In genomic region chr4:83220761-83221557, GRCm38 (mm10) we compare ENCODE assay signal across 21 mouse cellular contexts.
DNase-seq lines count a peak whose midpoint lies in the region; ATAC-seq and TF ChIP-seq lines count a peak whose summit lies in the region.
"Had no signal": no experiment of that assay in that cellular context is flagged by ENCODE, and none has a peak within 500 bp of the region (broad histone marks: within the 10 kb centered on the region; RNA-seq: fewer than 3 reads in every experiment).

No protein-coding gene starts in this region.

- no peaks in the 10 kb centered on the region for H3K9me3 ChIP-seq in heart, embryonic 10.5 days
- no peaks in the 10 kb centered on the region for H3K9me3 ChIP-seq in CH12.LX (replicated peaks; ENCODE audit: low read length)
- H3K9me3 ChIP-seq: embryonic facial prominence, embryonic 10.5 days; embryonic facial prominence, embryonic 12.5 days; forebrain, embryonic 13.5 days; forebrain, embryonic 15.5 days had no signal

- H3K27me3 ChIP-seq in heart, embryonic 10.5 days (ENCODE audit: insufficient read depth, poor library complexity, severe bottlenecking), result no peaks in the 10 kb centered on the region
- no peaks in the 10 kb centered on the region for H3K27me3 ChIP-seq in CH12.LX (replicated peaks)
- H3K27me3 ChIP-seq: embryonic facial prominence, embryonic 12.5 days; forebrain, embryonic 13.5 days; forebrain, embryonic 15.5 days had no signal

- no peak overlapping the region for H3K9ac ChIP-seq in CH12.LX (ENCODE audit: insufficient read depth, low read depth)
- H3K9ac ChIP-seq: embryonic facial prominence, embryonic 12.5 days; forebrain, embryonic 13.5 days; forebrain, embryonic 15.5 days had no signal

- ATAC-seq in inflammation-experienced regulatory T-cells, adult 6 months, result no peak
- ATAC-seq: CD4-positive, CD25-positive, alpha-beta regulatory T cell, adult 4 months; forebrain, embryonic 13.5 days; forebrain, embryonic 15.5 days had no signal

- no peaks in the 10 kb centered on the region for H3K79me2 ChIP-seq in CH12.LX (replicated peaks; ENCODE audit: control insufficient read depth, extremely low read depth, insufficient read depth, poor library complexity, severe bottlenecking)

- 0 out of 2 replicates have a peak, but pooled peaks cover 4% of the 10 kb centered on the region for H3K4me1 ChIP-seq in heart, embryonic 10.5 days
- H3K4me1 ChIP-seq in CH12.LX (ENCODE audit: control insufficient read depth in 1 of 2, insufficient read depth in 2 of 2), result peaks cover 4 to 28% of the 10 kb centered on the region in 2 experiments

- DNase-seq in heart, embryonic 10.5 days (ENCODE audit: low spot score), result peak; percentile 25
- DNase-seq in heart, adult 9 months (ENCODE audit: low spot score in 2 of 2), result no peak
- DNase-seq in 416B (ENCODE audit: low read depth) (peak; percentile 51), CH12.LX (ENCODE audit: extremely low read depth) (peak; percentile 26)
- DNase-seq in layer of hippocampus, adult 11-12 months (ENCODE audit: low spot score), result no peak
- DNase-seq: adrenal gland, adult 2 months; adrenal gland, postnatal 10 days; adrenal gland, postnatal 25 days; B cell, adult 2 months; cerebellum, adult 11 months; cerebellum, adult 18-20 months; cerebellum, adult 8-10 months; cerebellum, adult 9-11 months; cerebellum, postnatal 14 days; cerebellum, postnatal 36 days had no signal

- TF ChIP-seq EP300 in CH12.LX (IDR thresholded peaks at IDR 0.05; ENCODE audit: low read length), result no peak

- in situ Hi-C loops in CH12.LX (cut with MboI; ENCODE audit: low pct_ligation_motif_present, low pct_unique_long_range_greater_than_20kb, low sequenced_read_pairs), result no loop called here

- dilution Hi-C loops in CH12.LX (cut with MboI; ENCODE audit: extremely low pct_ligation_motif_present, extremely low pct_unique_long_range_greater_than_20kb, low sequenced_read_pairs), result no loop called here

- no peak for TF ChIP-seq POLR2A in CH12.LX (IDR thresholded peaks at IDR 0.05; ENCODE audit: low read depth, low read length)

- WGBS in heart, embryonic 10.5 days, result 82% methylated on average over 13 of the region's 13 CpGs

- no peak overlapping the region for H3K4me3 ChIP-seq in heart, embryonic 10.5 days
- H3K4me3 ChIP-seq in CH12.LX (replicated peaks in 1 of 3; ENCODE audit: low read depth in 2 of 3, low read length in 2 of 3, poor library complexity in 1 of 3), result no peak overlapping the region
- H3K4me3 ChIP-seq: embryonic facial prominence, embryonic 10.5 days; embryonic facial prominence, embryonic 12.5 days; forebrain, embryonic 13.5 days; forebrain, embryonic 15.5 days had no signal

- no peak for TF ChIP-seq RAD21 in CH12.LX (IDR thresholded peaks at IDR 0.05; ENCODE audit: low read depth, low read length)

- no peaks in the 10 kb centered on the region for H3K36me3 ChIP-seq in heart, embryonic 10.5 days
- H3K36me3 ChIP-seq in CH12.LX (replicated peaks in 1 of 2; ENCODE audit: control insufficient read depth in 1 of 2, insufficient read depth in 1 of 2, low read length in 1 of 2), result peaks cover 3 to 8% of the 10 kb centered on the region in 2 experiments
- H3K36me3 ChIP-seq: embryonic facial prominence, embryonic 10.5 days; embryonic facial prominence, embryonic 12.5 days; forebrain, embryonic 15.5 days had no signal

- TF ChIP-seq CTCF in CH12.LX (conservative IDR thresholded peaks at IDR 0.05 in 1 of 2, IDR thresholded peaks at IDR 0.05 in 1 of 2; ENCODE audit: low read depth in 2 of 2, low read length in 2 of 2), result no peak

- H3K27ac ChIP-seq in heart, embryonic 10.5 days, result no peak overlapping the region
- H3K27ac ChIP-seq in CH12.LX (ENCODE audit: insufficient read depth, low read depth), result no peak overlapping the region
- H3K27ac ChIP-seq: embryonic facial prominence, embryonic 10.5 days; embryonic facial prominence, embryonic 12.5 days; forebrain, embryonic 13.5 days; forebrain, embryonic 15.5 days had no signal

- H3K4me2 ChIP-seq in CH12.LX (ENCODE audit: insufficient read depth, low read depth, poor library complexity, severe bottlenecking), result no peak overlapping the region
- H3K4me2 ChIP-seq: embryonic facial prominence, embryonic 12.5 days; forebrain, embryonic 13.5 days; forebrain, embryonic 15.5 days had no signal

TF ChIP-seq in CH12.LX, 34 proteins besides CTCF, POLR2A, EP300 and RAD21:
- TF ChIP-seq NRF1 (IDR thresholded peaks at IDR 0.05; ENCODE audit: low read depth, low read length) (no peak), ZC3H11A (IDR thresholded peaks at IDR 0.05; ENCODE audit: low read depth, low read length) (no peak), BHLHE40 (IDR thresholded peaks at IDR 0.05; ENCODE audit: low read depth, low read length) (peak; percentile 57), ZMIZ1 (IDR thresholded peaks at IDR 0.05; ENCODE audit: low read depth, low read length) (no peak), NELFE (IDR thresholded peaks at IDR 0.05; ENCODE audit: low read depth, low read length) (no peak), PAX5 (IDR thresholded peaks at IDR 0.05; ENCODE audit: low read length) (no peak), CHD1 (IDR thresholded peaks at IDR 0.05; ENCODE audit: low read depth, low read length) (no peak), MAZ (IDR thresholded peaks at IDR 0.05; ENCODE audit: low read depth, low read length) (no peak), ETS1 (conservative IDR thresholded peaks at IDR 0.05; ENCODE audit: low read depth, low read length) (peak; percentile 87), IRF4 (IDR thresholded peaks at IDR 0.05; ENCODE audit: low read depth, low read length) (no peak), UBTF (IDR thresholded peaks at IDR 0.05; ENCODE audit: low read depth, low read length) (no peak)

Comparison
In these comparisons a context has a peak if more than half of its experiments do, and no peak if none do; other contexts are left out.
1. DNase-seq: peak in heart, embryonic 10.5 days (single experiment), 416B (single experiment) and CH12.LX (single experiment); none in heart, adult 9 months (0 of 2) and layer of hippocampus, adult 11-12 months (single experiment).